Mouse (Mus musculus) liver, adult 2 months (tissue): ENCODE measurements around the gene Cyp4f14. TPM values are rescaled to one million over a fixed set of nuclear protein-coding genes. Genes with fewer than 3 reads are reported as not detected.

Source experiments
- DNase-seq: peaks from one replicate; pipeline ENCODE4 v3.0.0-alpha.2; 2011; ENCODE audit warnings: low read depth, low spot score; ENCODE audit errors: extremely low read depth
- H3K27ac ChIP-seq: fragments of 200-500 bp; replicated peaks from 2 replicates; pipeline ENCODE4 v1.5.1; 2012; ENCODE audit warnings: low read depth, mild to moderate bottlenecking, control low read depth, inconsistent platforms, low read length; ENCODE audit not compliant: insufficient read depth
- H3K27me3 ChIP-seq: fragments of 200-500 bp; 2 replicates; pipeline ENCODE4 v1.6.1; 2012; ENCODE audit warnings: mild to moderate bottlenecking, moderate library complexity, low read length, inconsistent platforms; ENCODE audit not compliant: control insufficient read depth, insufficient read depth
- H3K36me3 ChIP-seq: fragments of 200-500 bp; 2 replicates; pipeline ENCODE4 v1.6.1; 2012; ENCODE audit warnings: low read length, inconsistent platforms; ENCODE audit not compliant: control insufficient read depth, insufficient read depth
- H3K4me1 ChIP-seq: fragments of 200-500 bp; 2 replicates; pipeline ENCODE4 v1.6.1; 2011; ENCODE audit warnings: low read length; ENCODE audit not compliant: control insufficient read depth, insufficient read depth
- H3K4me3 ChIP-seq: fragments of 200-500 bp; 2 replicates; pipeline ENCODE4 v1.5.1; 2011; ENCODE audit warnings: low read depth, mild to moderate bottlenecking, control low read depth, low read length, moderate library complexity; ENCODE audit not compliant: insufficient read depth
- H3K79me2 ChIP-seq: fragments of 200-500 bp; 2 replicates; pipeline ENCODE4 v1.6.1; 2012; ENCODE audit warnings: inconsistent platforms, mild to moderate bottlenecking, low read length, moderate library complexity; ENCODE audit not compliant: control insufficient read depth, insufficient read depth
- H3K9ac ChIP-seq: fragments of 200-500 bp; 2 replicates; pipeline ENCODE4 v1.6.1; 2012; ENCODE audit warnings: low read depth, mild to moderate bottlenecking, control low read depth, inconsistent platforms, low read length
- CTCF ChIP-seq: fragments of 200-500 bp; IDR thresholded peaks from 2 replicates; pipeline ENCODE4 v1.5.1; 2011; ENCODE audit warnings: low read depth, low read length, control low read depth
- POLR2A ChIP-seq: fragments of 200-500 bp; IDR thresholded peaks from 2 replicates; pipeline ENCODE4 v1.6.1; 2011; ENCODE audit warnings: low read length, control low read depth; ENCODE audit not compliant: insufficient read depth; ENCODE audit errors: extremely low read depth
- WGBS: fragments of 180-500 bp; shearing (Covaris S2); methylation state at CpG from one replicate; pipeline ENCODE4 v1.1.7; 2018; 5-methylcytosine and 5-hydroxymethylcytosine counted together
- polyA plus RNA-seq: library from polyadenylated mRNA; depleted of rRNA; stranded (reverse); fragments of >200 nt; gene quantifications from 2 replicates; pipeline ENCODE4 v1.2.3, GENCODE M21; 2012
- total RNA-seq: library from RNA; depleted of rRNA; stranded (reverse); fragments of >200 nt; gene quantifications from 2 replicates; pipeline ENCODE4 v1.2.3, GENCODE M21; 2014

Gene Cyp4f14
- total and polyA plus RNA-seq, 2 experiments, result 362 to 529 TPM

DNA sequence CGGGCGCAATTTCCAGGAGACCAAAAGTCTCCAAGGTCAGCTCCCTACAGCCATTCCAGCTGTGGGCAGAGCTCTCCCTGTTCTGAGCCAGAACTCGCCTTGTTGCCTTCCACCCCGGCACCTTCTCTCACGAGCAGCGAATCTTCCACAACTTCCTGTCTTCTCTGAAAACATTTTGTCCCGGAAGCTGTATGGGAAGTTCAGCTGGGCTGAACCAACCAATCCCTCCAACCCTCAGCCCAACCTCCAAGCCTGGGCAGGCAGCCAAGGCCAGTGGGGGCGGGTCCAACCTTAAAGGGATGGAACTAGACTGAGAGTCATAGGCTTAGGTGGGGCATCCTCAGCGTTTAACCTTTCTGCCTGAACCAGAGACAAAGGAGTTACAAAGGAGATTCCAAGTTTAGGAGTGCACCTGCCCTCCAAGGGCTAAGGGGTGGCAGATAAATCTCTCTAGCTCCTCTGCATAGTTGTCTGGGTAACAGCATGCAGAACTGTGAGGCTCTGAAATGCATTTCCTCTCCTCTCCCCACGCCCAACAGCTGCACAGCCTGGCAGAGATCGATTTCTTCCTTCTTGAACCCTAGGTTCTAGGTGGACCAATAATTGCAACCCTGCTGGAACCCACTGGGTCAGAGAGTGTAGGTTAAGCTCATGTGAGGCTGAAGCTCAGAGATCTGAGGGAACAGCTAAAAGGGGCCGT, 30.2 kb upstream of the Cyp4f14 start, which contains the start of gene Cyp4f13:
TSS of gene Cyp4f13 (minus strand) at position 188 of the 700 bp plus-strand sequence.
- Histone ChIP-seq H3K27ac (peak within 1 kb of the TSS; percentile 91), H3K36me3 (no peaks in the 10 kb centered on the region; the same call in none of the 2 replicates)

DNA sequence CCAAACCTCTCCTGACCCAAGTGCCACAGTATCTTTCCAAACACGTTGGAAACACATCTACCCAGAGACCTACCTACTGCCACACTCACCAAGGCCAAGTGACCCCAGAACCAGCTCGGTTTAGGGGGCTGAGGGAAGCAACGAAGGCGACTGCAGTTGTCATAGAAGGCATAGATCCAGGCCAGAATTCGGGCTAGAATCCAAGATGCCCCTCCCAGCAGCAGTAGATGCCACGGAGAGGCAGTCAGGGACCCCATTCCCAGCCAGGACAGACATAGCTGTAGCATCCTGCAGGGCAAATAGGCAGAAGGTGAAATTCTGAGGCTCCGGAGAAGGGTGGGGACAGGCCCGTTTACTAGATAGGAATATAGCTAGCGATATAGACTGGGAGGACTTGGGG, 29.6 kb upstream of the Cyp4f14 start:
- no peaks in the 10 kb centered on the region for H3K27me3 ChIP-seq
- H3K4me1 ChIP-seq, result peaks cover 23% of the 10 kb centered on the region
- peaks cover 3% of the 10 kb centered on the region for H3K36me3 ChIP-seq
- TF ChIP-seq CTCF (no peak), POLR2A (no peak)
- DNase-seq, result no peak
- peak overlapping the region; percentile 73 for H3K9ac ChIP-seq
- peak overlapping the region; percentile 58 for H3K4me3 ChIP-seq
- peak overlapping the region; percentile 91 for H3K27ac ChIP-seq
- 18% methylated on average over 9 of the region's 9 CpGs for WGBS
- peaks cover 15% of the 10 kb centered on the region for H3K79me2 ChIP-seq

More for the DNA sequence above, 30.2 kb upstream of the Cyp4f14 start, which contains the start of gene Cyp4f13:
- peak; percentile 91 for DNase-seq
- Histone ChIP-seq H3K4me3 (peak within 1 kb of the TSS; percentile 58), H3K9ac (peak within 1 kb of the TSS; percentile 73), H3K4me1 (peaks cover 23% of the 10 kb centered on the region), H3K27me3 (no peaks in the 10 kb centered on the region), H3K79me2 (peaks cover 15% of the 10 kb centered on the region)
- 8% methylated on average over 12 of the region's 12 CpGs for WGBS
- TF ChIP-seq CTCF, result no peak
- peak; percentile 79 for TF ChIP-seq POLR2A

DNA sequence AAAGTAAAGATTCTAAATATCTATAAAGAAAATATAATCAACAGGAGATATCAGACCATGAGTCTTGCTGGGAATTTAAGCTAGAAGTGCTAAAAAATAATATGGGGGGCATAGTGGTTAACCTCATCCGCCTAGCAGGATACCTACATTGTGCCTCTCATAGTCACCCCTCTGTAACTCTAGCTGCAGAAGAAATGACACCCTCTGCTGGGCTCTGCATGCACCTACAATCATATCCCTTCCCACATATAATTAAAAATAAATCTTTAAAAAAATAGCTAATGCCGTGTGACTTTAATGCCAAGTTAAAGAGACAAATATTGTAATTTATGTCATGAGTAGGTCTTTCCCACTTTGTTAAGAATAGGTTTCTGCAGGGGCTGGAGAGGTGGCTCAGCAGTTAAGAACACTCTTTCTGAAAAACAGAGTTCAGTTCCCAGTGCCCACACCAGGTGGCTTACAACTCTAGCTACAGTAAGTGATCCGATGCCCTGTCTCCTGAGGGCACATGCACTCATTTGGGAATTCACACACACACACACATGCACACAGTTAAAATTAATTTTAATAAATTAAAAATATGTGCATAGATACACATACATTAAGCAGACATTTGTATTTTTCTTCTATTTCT, 27.4 kb upstream of the Cyp4f14 start:
- Histone ChIP-seq H3K36me3 (peaks cover 13% of the 10 kb centered on the region), H3K27ac (no peak overlapping the region), H3K9ac (no peak overlapping the region), H3K4me3 (no peak overlapping the region), H3K27me3 (no peaks in the 10 kb centered on the region), H3K79me2 (peaks cover 15% of the 10 kb centered on the region), H3K4me1 (peaks cover 24% of the 10 kb centered on the region)
- TF ChIP-seq POLR2A (no peak), CTCF (peak; percentile 16; the same call in 1 of the 2 replicates)
- DNase-seq, result peak; percentile 36
- WGBS, result 57% methylated on average over 3 of the region's 3 CpGs

DNA sequence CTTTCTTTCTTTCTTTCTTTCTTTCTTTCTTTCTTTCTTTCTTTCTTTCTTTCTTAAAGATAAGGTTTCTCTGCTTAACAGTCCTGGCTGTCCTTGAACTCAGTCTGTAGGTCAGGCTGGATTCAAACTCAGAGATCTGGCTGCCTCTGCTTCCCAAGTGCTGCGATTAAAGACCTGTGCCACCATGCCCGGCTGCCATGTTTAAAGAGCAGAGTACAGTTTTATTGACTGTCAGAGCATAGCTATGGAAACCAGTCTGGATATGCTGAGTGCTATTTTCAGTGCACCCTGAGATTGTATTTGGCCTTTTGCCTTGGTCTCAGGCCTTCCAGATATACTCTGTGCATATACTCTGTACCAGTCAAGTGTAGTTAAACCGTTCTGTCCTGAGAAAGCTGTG, 26.5 kb upstream of the Cyp4f14 start:
- peak; percentile 62 for DNase-seq
- H3K4me3 ChIP-seq, result no peak overlapping the region
- WGBS, result 40% methylated on average over 3 of the region's 3 CpGs
- peak overlapping the region; percentile 35 for H3K27ac ChIP-seq
- peaks cover 24% of the 10 kb centered on the region for H3K4me1 ChIP-seq
- no peak overlapping the region for H3K9ac ChIP-seq
- TF ChIP-seq POLR2A, result no peak
- no peak for TF ChIP-seq CTCF
- no peaks in the 10 kb centered on the region for H3K27me3 ChIP-seq
- H3K36me3 ChIP-seq, result peaks cover 15% of the 10 kb centered on the region
- peaks cover 15% of the 10 kb centered on the region for H3K79me2 ChIP-seq

DNA sequence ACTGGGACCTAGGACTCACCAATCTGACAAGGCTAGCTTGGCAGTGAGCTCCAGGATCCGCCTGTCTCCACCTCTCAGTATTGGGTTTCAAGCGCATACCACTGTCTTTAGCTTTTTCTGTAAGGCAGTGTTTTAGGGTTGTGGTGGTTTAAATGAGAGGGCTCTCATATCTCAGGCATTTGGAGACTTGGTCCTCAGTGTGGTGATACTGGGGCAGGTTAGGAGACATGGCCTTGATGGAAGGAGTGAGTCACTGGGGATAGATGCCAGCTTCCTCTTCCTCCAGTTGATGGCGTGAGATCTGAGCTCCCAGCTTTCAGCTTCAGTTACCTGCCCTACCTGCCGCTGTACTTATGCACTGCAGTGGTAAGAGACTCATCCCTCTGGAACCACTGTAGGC, 22.7 kb upstream of the Cyp4f14 start:
- no peak for DNase-seq
- Histone ChIP-seq H3K79me2 (no peaks in the 10 kb centered on the region), H3K27me3 (no peaks in the 10 kb centered on the region), H3K4me1 (peaks cover 18% of the 10 kb centered on the region), H3K4me3 (no peak overlapping the region), H3K36me3 (peaks cover 23% of the 10 kb centered on the region), H3K27ac (no peak overlapping the region), H3K9ac (no peak overlapping the region)
- 94% methylated on average over 4 of the region's 4 CpGs for WGBS
- TF ChIP-seq POLR2A, result no peak

DNA sequence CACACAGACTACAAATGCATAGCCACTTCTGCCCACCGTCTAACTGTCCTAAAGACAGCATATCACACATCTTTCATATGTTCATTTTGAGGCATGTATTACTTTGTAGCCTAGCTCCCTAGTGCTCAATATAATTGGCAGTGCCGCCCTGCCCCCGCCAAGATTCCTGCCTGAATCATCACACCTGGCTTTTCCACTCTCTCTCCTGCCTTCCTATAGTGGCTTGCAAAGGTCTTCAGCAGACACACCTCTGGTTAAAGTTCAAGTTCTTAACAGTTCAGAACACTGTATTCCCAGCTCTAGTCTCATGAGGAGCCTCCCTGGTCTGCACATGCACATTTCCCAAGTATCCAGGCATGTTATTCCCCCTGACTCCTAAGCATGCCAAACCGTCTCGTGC, 10.7 kb upstream of the Cyp4f14 start:
- no peak for DNase-seq
- H3K79me2 ChIP-seq, result no peaks in the 10 kb centered on the region
- H3K4me1 ChIP-seq, result peaks cover 8% of the 10 kb centered on the region
- 92% methylated on average over 5 of the region's 5 CpGs for WGBS
- no peak for TF ChIP-seq POLR2A
- TF ChIP-seq CTCF, result no peak
- peaks cover 14% of the 10 kb centered on the region for H3K36me3 ChIP-seq
- no peak overlapping the region for H3K4me3 ChIP-seq
- no peaks in the 10 kb centered on the region for H3K27me3 ChIP-seq
- no peak overlapping the region for H3K9ac ChIP-seq
- no peak overlapping the region for H3K27ac ChIP-seq
